Mouse (Mus musculus): ENCODE data around the gene Angptl8.

DNA sequence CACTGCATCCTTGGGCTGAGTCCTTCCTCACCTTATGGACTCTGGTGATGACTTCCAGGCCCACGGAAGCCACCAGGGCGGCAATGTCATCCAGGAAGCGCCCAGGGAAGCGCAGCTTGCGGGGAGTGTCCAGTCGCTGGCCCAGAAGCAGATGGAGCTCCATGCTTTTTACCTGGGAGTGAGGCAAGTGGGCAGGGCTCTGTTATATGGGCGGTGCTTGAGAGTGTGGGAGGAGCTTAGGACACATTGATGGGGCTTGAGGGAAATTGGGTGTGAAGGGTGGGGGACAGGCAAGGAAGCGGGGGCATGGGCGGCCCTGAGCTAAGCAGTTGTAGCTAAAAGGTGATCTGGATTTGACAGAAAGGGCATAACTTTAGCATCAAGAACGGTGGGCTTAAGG is 10.9 kb upstream of the Angptl8 start:
- TF ChIP-seq POLR2A (IDR thresholded peaks at IDR 0.05; ENCODE audit: control insufficient read depth, low read depth, low read length) (no peak), CTCF (IDR thresholded peaks at IDR 0.05; ENCODE audit: control insufficient read depth, insufficient read depth, insufficient replicate concordance, low read depth, low read length) (no peak)
